Mouse (Mus musculus) embryo, embryonic 10 days (tissue): ENCODE measurements around the gene Gm13723.

Source experiments
- DNase-seq: peaks from one replicate; pipeline ENCODE4 v3.0.0-alpha.2; 2015; ENCODE audit warnings: low spot score

Gene Gm13723

GRCm38 (mm10) chr2:86874702-86875101 is at the start of gene Gm13723:
TSS of gene Gm13723 (minus strand) at chr2:86874802.
- DNase-seq, result no peak

DNA sequence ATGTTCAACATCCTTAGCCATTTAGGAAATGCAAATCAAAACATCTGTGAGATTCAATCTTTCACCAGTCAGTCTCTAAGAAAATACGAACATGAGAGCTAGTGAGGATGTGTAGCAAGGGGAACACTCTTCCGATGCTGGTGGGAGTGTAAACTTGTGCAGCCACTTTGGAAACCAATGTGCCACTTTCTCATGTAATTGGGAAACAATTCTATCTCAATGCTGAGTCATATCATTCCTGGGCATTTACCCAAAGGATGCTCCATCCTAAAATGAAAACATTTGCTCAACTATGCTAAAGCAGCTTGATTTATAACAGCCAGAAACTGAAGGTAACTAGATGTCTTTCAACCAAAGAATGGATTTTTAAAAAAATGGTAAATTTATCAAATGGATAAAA is 31.0 kb upstream of the Gm13723 start:
- no peak for DNase-seq

GRCm38 (mm10) chr2:86892116-86892515 is 17.5 kb upstream of the Gm13723 start, which contains the start of gene Olfr1097:
TSS of gene Olfr1097 (minus strand) at chr2:86892216.
- no peak for DNase-seq

GRCm38 (mm10) chr2:86851596-86851995 is 23.0 kb downstream of the Gm13723 start, which contains the start of gene Olfr1095:
TSS of gene Olfr1095 (minus strand) at chr2:86851696.
- no peak for DNase-seq

GRCm38 (mm10) chr2:86824363-86824762 is 50.2 kb downstream of the Gm13723 start, which contains the start of gene Olfr1094:
TSS of gene Olfr1094 (plus strand) at chr2:86824663.
- DNase-seq, result no peak
